Mouse (Mus musculus): Measurements from ENCODE around the gene Zfp286. TPM values are rescaled to one million over a fixed set of nuclear protein-coding genes. Genes with fewer than 3 reads are reported as not detected.
A peak's percentile ranks its signal among the peaks of the same experiment; 100 is the strongest.
"Not testable (repeated sequence)": the region's sequence is repeated elsewhere in the genome, so short reads cannot be mapped to it uniquely, and the experiment has no call there.

Gene Zfp286
- polyA plus RNA-seq, 1 experiment from 2014 or later = 13.9 TPM

- H3K9me3 ChIP-seq (ENCODE audit: control insufficient read depth, low read length) = no peaks in the 10 kb centered on the region
- WGBS = 61% methylated on average over 11 of the region's 11 CpGs
- H3K4me2 ChIP-seq (ENCODE audit: low read length) = no peak overlapping the region
- no peak for ATAC-seq (ENCODE audit: insufficient number of reproducible peaks, insufficient read depth, low FRiP score, low read depth)
- H3K9ac ChIP-seq (ENCODE audit: low read length) = no peak overlapping the region
- H3K4me3 ChIP-seq (ENCODE audit: control insufficient read depth in 1 of 2, insufficient read depth in 1 of 2, low read depth in 1 of 2, low read length in 2 of 2) = no peak overlapping the region
- H3K27ac ChIP-seq (replicated peaks in 1 of 2; ENCODE audit: control insufficient read depth in 1 of 2, insufficient read depth in 1 of 2, low read depth in 2 of 2, low read length in 2 of 2) = no peak overlapping the region
- peaks cover 12% of the 10 kb centered on the region; the same call in 1 of the 2 replicates for H3K27me3 ChIP-seq (ENCODE audit: control insufficient read depth, insufficient read depth, low read length)
- no peaks in the 10 kb centered on the region for H3K36me3 ChIP-seq (ENCODE audit: control insufficient read depth, insufficient read depth, low read length)
- H3K4me1 ChIP-seq (ENCODE audit: control insufficient read depth in 2 of 2, insufficient read depth in 2 of 2, low read length in 2 of 2) = no peaks in the 10 kb centered on the region
Measured at GRCm38 (mm10) chr11:62752191-62752590, 37.1 kb downstream of the Zfp286 start.

GRCm38 (mm10) chr11:62749445-62749844 lies 39.8 kb downstream of the Zfp286 start:
- not testable (repeated sequence) for H3K36me3 ChIP-seq (ENCODE audit: control insufficient read depth, insufficient read depth, low read length); H3K4me3 ChIP-seq (ENCODE audit: control insufficient read depth in 1 of 2, insufficient read depth in 1 of 2, low read depth in 1 of 2, low read length in 2 of 2); H3K9ac ChIP-seq (ENCODE audit: low read length); ATAC-seq (ENCODE audit: insufficient number of reproducible peaks, insufficient read depth, low FRiP score, low read depth); H3K4me1 ChIP-seq (ENCODE audit: control insufficient read depth in 2 of 2, insufficient read depth in 2 of 2, low read length in 2 of 2); H3K4me2 ChIP-seq (ENCODE audit: low read length); H3K27ac ChIP-seq (replicated peaks in 1 of 2; ENCODE audit: control insufficient read depth in 1 of 2, insufficient read depth in 1 of 2, low read depth in 2 of 2, low read length in 2 of 2); H3K9me3 ChIP-seq (ENCODE audit: control insufficient read depth, low read length)
- WGBS = 82% methylated on average over 13 of the region's 13 CpGs
- H3K27me3 ChIP-seq (ENCODE audit: control insufficient read depth, insufficient read depth, low read length) = peaks cover 12% of the 10 kb centered on the region; the same call in 1 of the 2 replicates

GRCm38 (mm10) chr11:62748062-62748461 lies 41.2 kb downstream of the Zfp286 start:
- peaks cover 12% of the 10 kb centered on the region; the same call in 1 of the 2 replicates for H3K27me3 ChIP-seq (ENCODE audit: control insufficient read depth, insufficient read depth, low read length)
- no peak overlapping the region for H3K4me2 ChIP-seq (ENCODE audit: low read length)
- no peak overlapping the region for H3K27ac ChIP-seq (replicated peaks in 1 of 2; ENCODE audit: control insufficient read depth in 1 of 2, insufficient read depth in 1 of 2, low read depth in 2 of 2, low read length in 2 of 2)
- no peak overlapping the region for H3K4me3 ChIP-seq (ENCODE audit: control insufficient read depth in 1 of 2, insufficient read depth in 1 of 2, low read depth in 1 of 2, low read length in 2 of 2)
- WGBS = 68% methylated on average over 4 of the region's 4 CpGs
- no peaks in the 10 kb centered on the region for H3K9me3 ChIP-seq (ENCODE audit: control insufficient read depth, low read length)
- H3K36me3 ChIP-seq (ENCODE audit: control insufficient read depth, insufficient read depth, low read length) = no peaks in the 10 kb centered on the region
- H3K9ac ChIP-seq (ENCODE audit: low read length) = no peak overlapping the region
- ATAC-seq (ENCODE audit: insufficient number of reproducible peaks, insufficient read depth, low FRiP score, low read depth) = no peak
- 0 out of 4 replicates have a peak, but pooled peaks cover 0 to 4% of the 10 kb centered on the region in 2 experiments for H3K4me1 ChIP-seq (ENCODE audit: control insufficient read depth in 2 of 2, insufficient read depth in 2 of 2, low read length in 2 of 2)

- Histone ChIP-seq H3K4me2 (ENCODE audit: low read length) (no peak overlapping the region), H3K9ac (ENCODE audit: low read length) (no peak overlapping the region), H3K4me3 (ENCODE audit: control insufficient read depth in 1 of 2, insufficient read depth in 1 of 2, low read depth in 1 of 2, low read length in 2 of 2) (no peak overlapping the region), H3K9me3 (ENCODE audit: control insufficient read depth, low read length) (no peaks in the 10 kb centered on the region), H3K36me3 (ENCODE audit: control insufficient read depth, insufficient read depth, low read length) (no peaks in the 10 kb centered on the region), H3K4me1 (ENCODE audit: control insufficient read depth in 2 of 2, insufficient read depth in 2 of 2, low read length in 2 of 2) (0 out of 4 replicates have a peak, but pooled peaks cover 0 to 4% of the 10 kb centered on the region in 2 experiments), H3K27me3 (ENCODE audit: control insufficient read depth, insufficient read depth, low read length) (peaks cover 12% of the 10 kb centered on the region; the same call in 1 of the 2 replicates), H3K27ac (replicated peaks in 1 of 2; ENCODE audit: control insufficient read depth in 1 of 2, insufficient read depth in 1 of 2, low read depth in 2 of 2, low read length in 2 of 2) (no peak overlapping the region)
- 83% methylated on average over 9 of the region's 9 CpGs for WGBS
- no peak for ATAC-seq (ENCODE audit: insufficient number of reproducible peaks, insufficient read depth, low FRiP score, low read depth)
Measured at GRCm38 (mm10) chr11:62747227-62747626, 42.0 kb downstream of the Zfp286 start.

GRCm38 (mm10) chr11:62746001-62746533 lies 43.2 kb downstream of the Zfp286 start:
- Histone ChIP-seq H3K9me3 (ENCODE audit: control insufficient read depth, low read length) (no peaks in the 10 kb centered on the region), H3K9ac (ENCODE audit: low read length) (peak overlapping the region; percentile 38; the same call in 1 of the 2 replicates), H3K4me1 (ENCODE audit: control insufficient read depth in 2 of 2, insufficient read depth in 2 of 2, low read length in 2 of 2) (0 out of 4 replicates have a peak, but pooled peaks cover 0 to 4% of the 10 kb centered on the region in 2 experiments), H3K36me3 (ENCODE audit: control insufficient read depth, insufficient read depth, low read length) (no peaks in the 10 kb centered on the region), H3K4me2 (ENCODE audit: low read length) (peak overlapping the region; percentile 78), H3K4me3 (ENCODE audit: control insufficient read depth in 1 of 2, insufficient read depth in 1 of 2, low read depth in 1 of 2, low read length in 2 of 2) (peak overlapping the region; percentile 47 to 50), H3K27me3 (ENCODE audit: control insufficient read depth, insufficient read depth, low read length) (peaks cover 12% of the 10 kb centered on the region; the same call in 1 of the 2 replicates), H3K27ac (replicated peaks in 1 of 2; ENCODE audit: control insufficient read depth in 1 of 2, insufficient read depth in 1 of 2, low read depth in 2 of 2, low read length in 2 of 2) (no peak overlapping the region)
- ATAC-seq (ENCODE audit: insufficient number of reproducible peaks, insufficient read depth, low FRiP score, low read depth) = no peak
- WGBS = 2% methylated on average over 27 of the region's 27 CpGs

- no peak for ATAC-seq (ENCODE audit: insufficient number of reproducible peaks, insufficient read depth, low FRiP score, low read depth)
Measured at GRCm38 (mm10) chr11:62744103-62744502, 45.2 kb downstream of the Zfp286 start.

GRCm38 (mm10) chr11:62742261-62742957 lies 46.9 kb downstream of the Zfp286 start:
- ATAC-seq (ENCODE audit: insufficient number of reproducible peaks, insufficient read depth, low FRiP score, low read depth) = no peak
- Histone ChIP-seq H3K36me3 (ENCODE audit: control insufficient read depth, insufficient read depth, low read length) (no peaks in the 10 kb centered on the region), H3K9me3 (ENCODE audit: control insufficient read depth, low read length) (no peaks in the 10 kb centered on the region), H3K27ac (replicated peaks in 1 of 2; ENCODE audit: control insufficient read depth in 1 of 2, insufficient read depth in 1 of 2, low read depth in 2 of 2, low read length in 2 of 2) (no peak overlapping the region), H3K4me3 (ENCODE audit: control insufficient read depth in 1 of 2, insufficient read depth in 1 of 2, low read depth in 1 of 2, low read length in 2 of 2) (no peak overlapping the region), H3K4me1 (ENCODE audit: control insufficient read depth in 2 of 2, insufficient read depth in 2 of 2, low read length in 2 of 2) (0 out of 4 replicates have a peak, but pooled peaks cover 0 to 4% of the 10 kb centered on the region in 2 experiments), H3K4me2 (ENCODE audit: low read length) (no peak overlapping the region), H3K9ac (ENCODE audit: low read length) (no peak overlapping the region), H3K27me3 (ENCODE audit: control insufficient read depth, insufficient read depth, low read length) (peaks cover 4% of the 10 kb centered on the region; the same call in 1 of the 2 replicates)
- WGBS = 73% methylated on average over 10 of the region's 10 CpGs

More at GRCm38 (mm10) chr11:62744103-62744502, 45.2 kb downstream of the Zfp286 start:
- Histone ChIP-seq H3K4me1 (ENCODE audit: control insufficient read depth in 2 of 2, insufficient read depth in 2 of 2, low read length in 2 of 2) (0 out of 4 replicates have a peak, but pooled peaks cover 0 to 4% of the 10 kb centered on the region in 2 experiments), H3K27ac (replicated peaks in 1 of 2; ENCODE audit: control insufficient read depth in 1 of 2, insufficient read depth in 1 of 2, low read depth in 2 of 2, low read length in 2 of 2) (no peak overlapping the region), H3K4me3 (ENCODE audit: control insufficient read depth in 1 of 2, insufficient read depth in 1 of 2, low read depth in 1 of 2, low read length in 2 of 2) (no peak overlapping the region), H3K9me3 (ENCODE audit: control insufficient read depth, low read length) (no peaks in the 10 kb centered on the region), H3K9ac (ENCODE audit: low read length) (no peak overlapping the region), H3K27me3 (ENCODE audit: control insufficient read depth, insufficient read depth, low read length) (peaks cover 12% of the 10 kb centered on the region; the same call in 1 of the 2 replicates), H3K4me2 (ENCODE audit: low read length) (no peak overlapping the region), H3K36me3 (ENCODE audit: control insufficient read depth, insufficient read depth, low read length) (no peaks in the 10 kb centered on the region)
- WGBS = 46% methylated on average over 5 of the region's 5 CpGs
